Mouse (Mus musculus) neural tube, embryonic 11.5 days (tissue): Measurements from ENCODE around the gene Gpr146. TPM values are rescaled to one million over a fixed set of nuclear protein-coding genes. Genes with fewer than 3 reads are reported as not detected.

Source experiments
- ATAC-seq: fragments of 200-750 bp; cut with Nextera tagmentation; 2 replicates; pipeline ENCODE4 v1.8.0; 2017; ENCODE audit warnings: moderate number of reproducible peaks, mild to moderate bottlenecking, moderate TSS enrichment, moderate library complexity; ENCODE audit not compliant: insufficient read depth, low FRiP score, low TSS enrichment
- DNase-seq: peaks from one replicate; pipeline ENCODE4 v3.0.0-alpha.2; 2015; ENCODE audit warnings: low spot score
- H3K27ac ChIP-seq: fragments of 300-500 bp; sonication (generic); 2 replicates; pipeline ENCODE4 v1.5.1; 2014; ENCODE audit warnings: low read depth, mild to moderate bottlenecking, low read length
- H3K27me3 ChIP-seq: fragments of 300-500 bp; sonication (generic); 2 replicates; pipeline ENCODE4 v1.6.1; 2014; ENCODE audit warnings: mild to moderate bottlenecking, low read length, mixed read lengths; ENCODE audit not compliant: control insufficient read depth, insufficient read depth
- H3K36me3 ChIP-seq: fragments of 300-500 bp; sonication (generic); 2 replicates; pipeline ENCODE4 v1.6.1; 2014; ENCODE audit warnings: mild to moderate bottlenecking, low read length, moderate library complexity, mixed read lengths; ENCODE audit not compliant: control insufficient read depth, insufficient read depth
- H3K4me1 ChIP-seq: fragments of 300-500 bp; sonication (generic); 2 replicates; pipeline ENCODE4 v1.6.1; 2014; ENCODE audit warnings: low read length, mixed read lengths; ENCODE audit not compliant: control insufficient read depth, insufficient read depth
- H3K4me2 ChIP-seq: fragments of 300-500 bp; sonication (generic); 2 replicates; pipeline ENCODE4 v1.6.1; 2014; ENCODE audit warnings: low read depth, mild to moderate bottlenecking, moderate library complexity
- H3K4me3 ChIP-seq: fragments of 300-500 bp; sonication (generic); 2 replicates; pipeline ENCODE4 v1.5.1; 2014; ENCODE audit warnings: low read depth, low read length
- H3K9ac ChIP-seq: fragments of 300-500 bp; sonication (generic); 2 replicates; pipeline ENCODE4 v1.6.1; 2014; ENCODE audit warnings: mild to moderate bottlenecking, low read length
- H3K9me3 ChIP-seq: fragments of 300-500 bp; sonication (generic); 2 replicates; pipeline ENCODE4 v1.6.1; 2016; ENCODE audit warnings: low read length; ENCODE audit not compliant: control insufficient read depth
- WGBS: fragments of 180-500 bp; shearing (Covaris S2); extraction: QIAGEN DNeasy Blood & Tissue Kit; methylation state at CpG from one replicate; pipeline ENCODE4 v1.1.7; 2014; 5-methylcytosine and 5-hydroxymethylcytosine counted together
- polyA plus RNA-seq: library from polyadenylated mRNA; unstranded; fragments of >200 nt; fragmentation: Nextera tagmentation; extraction: Ambion mirVana; gene quantifications from 2 replicates; pipeline ENCODE4 v1.2.1, GENCODE M21; 2014

Gpr146 gene
- polyA plus RNA-seq, 1 experiment from 2014 or later: 2.4 TPM

- Histone ChIP-seq H3K4me1 (no peaks in the 10 kb centered on the region), H3K9me3 (no peaks in the 10 kb centered on the region), H3K27me3 (no peaks in the 10 kb centered on the region), H3K9ac (no peak overlapping the region), H3K36me3 (peaks cover 28% of the 10 kb centered on the region), H3K4me3 (no peak overlapping the region), H3K27ac (no peak overlapping the region), H3K4me2 (no peak overlapping the region)
- no peak for ATAC-seq
- DNase-seq: no peak
- WGBS: 92% methylated on average over 3 of the region's 3 CpGs
Observed at GRCm38 (mm10) chr5:139338403-139338802, 39.1 kb upstream of the Gpr146 start.

GRCm38 (mm10) chr5:139338891-139339290 lies 38.6 kb upstream of the Gpr146 start:
- Histone ChIP-seq H3K36me3 (peaks cover 28% of the 10 kb centered on the region), H3K4me1 (peaks cover 4% of the 10 kb centered on the region; the same call in 1 of the 2 replicates), H3K27ac (no peak overlapping the region), H3K27me3 (no peaks in the 10 kb centered on the region), H3K9me3 (no peaks in the 10 kb centered on the region), H3K9ac (no peak overlapping the region), H3K4me2 (no peak overlapping the region), H3K4me3 (no peak overlapping the region)
- DNase-seq (no peak), ATAC-seq (no peak)
- WGBS: 79% methylated on average over 11 of the region's 11 CpGs

- Histone ChIP-seq H3K4me2 (peak overlapping the region; percentile 94), H3K9ac (peak overlapping the region; percentile 90), H3K36me3 (peaks cover 18% of the 10 kb centered on the region), H3K4me3 (peak overlapping the region; percentile 83), H3K27ac (no peak overlapping the region), H3K9me3 (no peaks in the 10 kb centered on the region), H3K27me3 (no peaks in the 10 kb centered on the region), H3K4me1 (peaks cover 4% of the 10 kb centered on the region)
- ATAC-seq (peak; percentile 73), DNase-seq (peak; percentile 86)
- WGBS: 10% methylated on average over 12 of the region's 12 CpGs
Observed at GRCm38 (mm10) chr5:139344021-139344686, 33.3 kb upstream of the Gpr146 start.

- Histone ChIP-seq H3K27ac (0 out of 2 replicates have a peak overlapping the region, but pooled peaks have one; percentile 39), H3K9me3 (no peaks in the 10 kb centered on the region), H3K4me3 (peak overlapping the region; percentile 83), H3K36me3 (peaks cover 13% of the 10 kb centered on the region), H3K4me2 (peak overlapping the region; percentile 94), H3K4me1 (peaks cover 4% of the 10 kb centered on the region), H3K9ac (peak overlapping the region; percentile 90), H3K27me3 (no peaks in the 10 kb centered on the region)
- DNase-seq (peak; percentile 94), ATAC-seq (peak; percentile 88)
- under 1% methylated on average over 33 of the region's 33 CpGs for WGBS
Observed at GRCm38 (mm10) chr5:139344687-139345363, 32.7 kb upstream of the Gpr146 start.

- H3K4me3 ChIP-seq: peak overlapping the region; percentile 83; the same call in 1 of the 2 replicates
- peak overlapping the region; percentile 94 for H3K4me2 ChIP-seq
- H3K9me3 ChIP-seq: no peaks in the 10 kb centered on the region
- H3K27ac ChIP-seq: no peak overlapping the region
- peak overlapping the region; percentile 24; the same call in 1 of the 2 replicates for H3K9ac ChIP-seq
- peaks cover 4% of the 10 kb centered on the region for H3K4me1 ChIP-seq
- ATAC-seq (peak; percentile 37), DNase-seq (no peak)
- peaks cover 13% of the 10 kb centered on the region for H3K36me3 ChIP-seq
- 10% methylated on average over 5 of the region's 5 CpGs for WGBS
- H3K27me3 ChIP-seq: no peaks in the 10 kb centered on the region
Observed at GRCm38 (mm10) chr5:139345364-139345714, 32.2 kb upstream of the Gpr146 start.

GRCm38 (mm10) chr5:139347225-139347624 lies 30.3 kb upstream of the Gpr146 start:
- 65% methylated on average over 1 of the region's 1 CpGs for WGBS
- DNase-seq: no peak
- Histone ChIP-seq H3K4me2 (no peak overlapping the region), H3K9me3 (no peaks in the 10 kb centered on the region), H3K36me3 (peaks cover 6% of the 10 kb centered on the region; the same call in 1 of the 2 replicates), H3K27me3 (no peaks in the 10 kb centered on the region), H3K9ac (no peak overlapping the region), H3K4me3 (no peak overlapping the region), H3K4me1 (peaks cover 6% of the 10 kb centered on the region), H3K27ac (no peak overlapping the region)
- no peak for ATAC-seq

GRCm38 (mm10) chr5:139349713-139350112 lies 27.8 kb upstream of the Gpr146 start:
- DNase-seq: no peak
- Histone ChIP-seq H3K36me3 (no peaks in the 10 kb centered on the region), H3K4me1 (peaks cover 2% of the 10 kb centered on the region), H3K27ac (no peak overlapping the region), H3K9ac (no peak overlapping the region), H3K9me3 (no peaks in the 10 kb centered on the region), H3K4me2 (no peak overlapping the region), H3K4me3 (no peak overlapping the region), H3K27me3 (no peaks in the 10 kb centered on the region)
- 72% methylated on average over 6 of the region's 6 CpGs for WGBS
- ATAC-seq: no peak

- H3K4me1 ChIP-seq: peaks cover 2% of the 10 kb centered on the region; the same call in 1 of the 2 replicates
- H3K36me3 ChIP-seq: no peaks in the 10 kb centered on the region
- DNase-seq: no peak
- H3K4me2 ChIP-seq: no peak within 1 kb of the TSS
- H3K9ac ChIP-seq: no peak within 1 kb of the TSS
- no peak for ATAC-seq
- H3K4me3 ChIP-seq: no peak within 1 kb of the TSS
- H3K9me3 ChIP-seq: no peaks in the 10 kb centered on the region
- 56% methylated on average over 5 of the region's 5 CpGs for WGBS
- H3K27me3 ChIP-seq: no peaks in the 10 kb centered on the region
- H3K27ac ChIP-seq: no peak within 1 kb of the TSS
Observed at GRCm38 (mm10) chr5:139351134-139351533, 26.4 kb upstream of the Gpr146 start, which contains the start of gene Cox19. Gene Cox19, minus strand, starts transcription at chr5:139351418.

- no peak overlapping the region for H3K9ac ChIP-seq
- no peaks in the 10 kb centered on the region for H3K36me3 ChIP-seq
- H3K27me3 ChIP-seq: no peaks in the 10 kb centered on the region
- H3K4me2 ChIP-seq: no peak overlapping the region
- DNase-seq (no peak), ATAC-seq (no peak)
- no peaks in the 10 kb centered on the region for H3K9me3 ChIP-seq
- WGBS: 24% methylated on average over 8 of the region's 8 CpGs
- H3K27ac ChIP-seq: no peak overlapping the region
- H3K4me3 ChIP-seq: no peak overlapping the region
- H3K4me1 ChIP-seq: peaks cover 2% of the 10 kb centered on the region; the same call in 1 of the 2 replicates
Observed at GRCm38 (mm10) chr5:139351628-139352027, 25.9 kb upstream of the Gpr146 start.
